Mouse (Mus musculus) gastrocnemius, postnatal 4 days (tissue): ENCODE results near the gene Odf4. TPM values are rescaled to one million over a fixed set of nuclear protein-coding genes. Genes with fewer than 3 reads are reported as not detected.
"Not testable (repeated sequence)": the region's sequence is repeated elsewhere in the genome, so short reads cannot be mapped to it uniquely, and the experiment has no call there.

Source experiments
- DNase-seq, 2 experiments: peaks; one replicate each; pipeline ENCODE4 v3.0.0; 2021 to 2022; ENCODE audit warnings: low spot score in 2 of 2, mixed read lengths in 2 of 2
- long read RNA-seq, 2 experiments: library from polyadenylated mRNA; stranded (forward); transcript quantifications; one replicate each; pipeline ENCODE4 v2.0.0; 2021
- total RNA-seq, 2 experiments: library from RNA; stranded (reverse); gene quantifications; 2 replicates each; pipeline ENCODE4 v1.2.3; 2021

The Odf4 gene
- not detected for total RNA-seq
- long read RNA-seq, experiment 1, result 0 reads
- long read RNA-seq, experiment 2, result 0 reads

DNA sequence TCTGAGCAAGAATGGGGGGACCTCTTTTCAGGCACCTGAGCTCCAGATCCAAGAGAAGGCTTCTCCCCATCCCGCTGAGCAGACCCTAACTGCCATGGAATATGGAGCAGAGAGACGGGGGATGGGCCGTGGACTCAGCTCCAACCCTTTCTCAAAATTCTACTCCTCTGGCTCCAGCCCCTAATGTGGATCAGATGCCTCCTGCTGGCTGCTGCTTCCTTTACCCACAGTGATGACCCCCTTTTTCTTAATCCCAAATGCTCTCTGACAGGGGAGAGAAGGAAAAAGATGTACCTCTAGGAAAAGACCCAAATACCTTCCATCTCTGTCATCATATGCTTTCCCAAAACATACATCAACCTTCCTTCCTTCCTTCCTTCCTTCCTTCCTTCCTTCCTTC lies at the start of gene Odf4:
TSS of gene Odf4 (minus strand) at position 101 of the 400 bp plus-strand sequence.
- no peak for DNase-seq

DNA sequence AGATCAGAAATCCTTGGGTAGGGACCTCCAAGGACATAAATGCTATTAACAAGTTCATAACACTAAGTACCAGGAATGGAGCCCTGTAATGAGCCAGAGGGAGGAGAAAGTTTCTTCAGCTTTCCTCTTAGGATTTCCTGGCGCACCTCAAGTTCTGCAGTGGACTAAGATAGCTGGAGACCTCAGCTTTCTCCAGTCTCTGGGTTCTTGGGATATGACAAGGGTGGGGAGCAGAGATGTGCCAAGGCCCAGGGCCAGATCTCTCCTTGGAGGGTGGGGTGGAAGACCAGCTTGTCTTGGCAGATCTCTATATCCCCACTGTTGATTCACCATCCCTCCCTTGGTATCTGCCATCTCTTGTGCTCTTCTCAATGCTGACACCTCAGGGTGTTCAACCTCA lies 48.7 kb upstream of the Odf4 start:
- no peak for DNase-seq

DNA sequence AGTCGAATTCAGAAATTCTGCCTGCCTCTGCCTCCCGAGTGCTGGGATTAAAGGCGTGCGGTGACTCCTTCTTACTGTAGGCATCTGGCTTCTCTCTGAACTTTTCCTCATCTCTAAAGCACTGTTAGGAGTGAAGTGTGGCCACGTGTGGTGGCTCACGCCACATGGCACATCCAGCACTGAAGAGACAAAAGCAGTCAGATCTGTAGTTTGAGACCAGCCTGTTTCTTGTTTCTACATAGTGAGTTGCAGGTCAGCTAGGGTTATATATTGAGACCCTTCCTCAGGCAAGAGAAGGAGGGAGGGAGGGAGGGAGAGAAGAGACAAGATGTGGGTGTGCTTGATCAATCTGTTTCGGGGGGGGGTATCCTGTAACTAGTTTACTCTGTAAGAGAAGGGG lies 48.2 kb upstream of the Odf4 start, which contains the start of gene Rangrf:
TSS of gene Rangrf (minus strand) at position 101 of the 400 bp plus-strand sequence.
- DNase-seq, result no peak

GRCm38 (mm10) chr11:68974059-68974450 lies 47.2 kb upstream of the Odf4 start:
- DNase-seq, result no peak

DNA sequence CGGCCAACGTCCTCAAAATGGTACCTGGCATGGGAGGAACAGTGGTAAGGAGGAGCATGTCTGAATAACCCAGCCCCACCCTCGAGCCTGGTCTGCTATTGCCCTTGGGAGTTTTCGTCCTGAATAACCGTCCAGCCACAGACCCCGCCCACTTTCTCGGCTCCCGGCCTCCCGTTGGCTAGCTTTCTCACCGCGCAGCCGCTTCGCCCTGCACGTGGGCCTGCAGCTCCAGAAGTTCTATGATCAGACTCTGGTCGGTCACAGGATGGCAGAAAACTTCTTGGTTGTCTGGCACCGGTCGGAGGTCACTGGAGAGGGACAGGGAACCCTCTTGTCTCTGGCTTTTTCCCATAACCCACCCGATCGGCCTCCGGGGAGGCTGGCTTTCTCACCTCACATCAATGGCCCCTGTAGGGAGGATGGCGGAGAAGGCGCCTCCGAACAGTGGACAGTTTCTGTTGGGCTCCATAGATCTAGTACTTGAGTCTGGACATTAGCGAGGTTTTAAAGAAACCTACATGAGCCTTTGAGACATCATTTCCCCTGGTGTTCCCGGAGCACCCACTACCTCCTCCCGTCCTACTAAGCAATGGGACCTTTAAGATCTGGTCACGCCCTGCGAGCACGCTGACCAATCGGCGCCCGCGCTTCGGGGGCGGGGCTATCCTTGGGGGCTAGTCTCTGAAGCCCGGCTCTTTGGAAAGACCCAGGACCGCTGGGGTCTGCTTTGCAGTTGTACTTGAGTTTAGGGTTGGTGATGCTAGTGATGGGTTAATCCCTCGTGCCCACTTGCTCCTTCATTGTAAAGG lies 46.6 kb upstream of the Odf4 start:
- DNase-seq, result peak; percentile 66 to 86

DNA sequence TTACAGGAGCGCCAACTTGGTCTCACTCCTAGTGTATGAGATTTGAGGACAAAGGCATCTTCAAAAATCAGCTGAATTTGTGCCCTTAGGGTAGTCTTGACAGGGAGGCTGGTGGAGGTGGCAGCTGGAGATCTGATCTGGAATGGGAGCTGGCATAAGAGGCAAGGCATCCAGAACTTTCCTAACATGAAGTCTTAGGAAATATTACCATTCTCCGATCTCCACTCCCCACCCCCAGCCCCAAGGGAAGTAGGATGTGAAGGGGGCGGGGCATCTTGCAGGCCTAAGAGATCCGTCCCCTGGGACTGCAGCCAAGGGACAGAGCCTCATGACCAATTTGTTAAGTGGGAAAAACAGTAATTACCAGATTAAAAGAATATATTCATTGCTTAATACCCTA lies 43.4 kb upstream of the Odf4 start:
- DNase-seq, result no peak

GRCm38 (mm10) chr11:68968752-68969151 lies 41.9 kb upstream of the Odf4 start:
- DNase-seq, result no peak

- DNase-seq, result peak; percentile 77 to 89
Observed at GRCm38 (mm10) chr11:68967337-68968282, 40.7 kb upstream of the Odf4 start, which contains the start of gene Slc25a35. Slc25a35 (plus strand) TSS chr11:68968131.

- DNase-seq, result no peak
Observed at GRCm38 (mm10) chr11:68966554-68966953, 39.7 kb upstream of the Odf4 start.

- DNase-seq, result no peak
Observed at GRCm38 (mm10) chr11:68965845-68966244, 39.0 kb upstream of the Odf4 start.

DNA sequence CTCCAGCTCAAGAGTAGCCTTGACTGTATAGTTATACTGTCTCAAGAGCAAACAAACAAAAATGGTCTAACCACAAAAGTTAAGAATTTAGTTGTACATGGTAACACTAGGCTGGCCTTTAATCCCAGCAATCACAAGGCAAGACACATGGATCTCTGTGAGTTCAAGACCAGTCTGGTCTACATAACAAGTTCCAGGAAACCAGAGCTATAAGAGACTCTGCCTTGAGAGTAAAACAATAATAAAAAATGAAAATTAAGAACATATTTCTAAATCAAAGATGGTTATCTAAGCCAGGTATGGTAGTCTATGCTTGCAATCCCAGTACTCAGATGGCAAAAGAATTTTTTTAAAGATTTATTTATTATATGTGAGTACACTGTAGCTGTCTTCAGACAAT lies 38.2 kb upstream of the Odf4 start:
- DNase-seq, result no peak

GRCm38 (mm10) chr11:68963405-68963804 lies 36.5 kb upstream of the Odf4 start:
- DNase-seq, result no peak

GRCm38 (mm10) chr11:68962159-68962558 lies 35.3 kb upstream of the Odf4 start:
- not testable (repeated sequence) for DNase-seq

DNA sequence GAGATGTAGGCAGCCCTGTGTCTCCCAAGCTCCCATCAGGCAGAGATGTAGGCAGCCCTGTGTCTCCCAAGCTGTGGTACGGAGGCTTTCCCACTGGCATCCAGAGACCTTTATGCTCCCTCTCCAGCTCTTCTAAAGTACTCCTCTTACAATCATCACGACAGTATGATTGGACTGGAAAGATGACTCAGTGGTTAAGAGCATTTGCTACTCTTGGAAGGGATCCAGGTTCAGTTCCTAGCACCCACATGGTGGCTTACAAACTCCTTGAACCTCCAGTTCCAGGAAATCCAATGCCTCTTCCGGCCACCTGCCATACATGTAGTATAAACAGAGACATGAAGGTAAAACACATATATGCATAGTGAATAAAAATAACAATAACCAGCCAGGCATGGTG lies 34.7 kb upstream of the Odf4 start:
- DNase-seq, result no peak

DNA sequence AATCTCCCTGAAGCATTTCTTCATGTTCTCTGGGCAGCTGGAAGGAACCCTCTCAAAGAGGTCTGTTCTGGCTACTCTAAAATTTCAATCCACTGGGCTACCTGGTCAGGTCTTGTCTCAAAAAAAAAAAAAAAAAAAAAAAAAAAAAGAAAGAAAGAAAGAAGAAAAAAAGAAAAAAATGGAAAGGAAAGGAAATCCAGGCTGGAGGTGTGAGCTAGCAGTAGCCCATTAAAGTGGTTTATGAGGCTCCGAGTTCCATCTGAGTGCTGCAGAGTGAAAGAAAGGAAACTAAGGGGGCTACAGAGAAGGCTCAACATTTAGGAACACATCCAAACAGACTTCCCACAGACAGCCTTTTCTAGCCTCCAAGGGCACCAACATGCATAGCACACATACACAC lies 31.1 kb upstream of the Odf4 start:
- no peak for DNase-seq

- no peak for DNase-seq
Observed at GRCm38 (mm10) chr11:68957308-68957707, 30.4 kb upstream of the Odf4 start, which contains the start of gene Arhgef15. Arhgef15 (minus strand) TSS chr11:68957480.

DNA sequence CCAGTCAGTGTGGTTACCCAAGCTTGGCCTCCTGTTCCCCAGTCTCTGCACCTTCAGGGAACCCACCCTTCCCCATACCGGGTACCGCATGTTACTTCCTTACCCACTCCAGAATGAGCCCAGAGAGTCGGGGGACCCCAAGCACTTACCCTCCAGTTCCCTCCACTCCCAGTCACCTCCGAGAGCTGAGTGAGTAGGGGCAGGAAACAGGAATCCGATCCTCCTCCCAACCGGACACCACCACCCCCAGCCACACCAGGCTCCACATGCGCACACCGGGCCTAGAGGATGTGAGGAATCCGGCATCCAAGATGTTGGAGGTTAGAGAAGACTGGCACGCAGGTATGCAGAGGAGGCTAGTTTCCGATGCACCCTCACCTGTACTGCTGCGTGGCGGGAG lies 29.8 kb upstream of the Odf4 start:
- no peak for DNase-seq

GRCm38 (mm10) chr11:68956107-68956506 lies 29.2 kb upstream of the Odf4 start:
- DNase-seq, result no peak

GRCm38 (mm10) chr11:68955473-68955872 lies 28.6 kb upstream of the Odf4 start:
- DNase-seq, result no peak

DNA sequence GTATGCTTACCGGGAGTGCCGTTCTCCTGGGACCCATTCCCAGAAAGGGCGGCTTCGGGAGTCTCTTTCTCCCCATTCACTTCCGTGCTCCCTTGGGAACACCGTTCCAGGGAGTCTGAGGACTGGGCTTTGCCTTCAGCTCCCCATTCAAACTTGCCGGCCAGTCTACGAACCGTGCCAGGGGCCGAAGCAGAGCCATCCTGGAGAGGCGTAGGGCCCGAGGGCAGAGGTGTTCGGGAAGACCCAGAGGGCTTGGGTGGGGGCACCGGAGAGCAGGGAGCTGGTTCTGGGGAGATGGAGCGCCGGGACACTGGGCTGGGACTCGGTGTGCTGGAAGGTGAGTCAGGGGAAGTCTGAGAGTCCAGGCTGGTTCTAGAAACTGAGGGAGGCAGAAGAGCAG lies 27.5 kb upstream of the Odf4 start:
- no peak for DNase-seq

GRCm38 (mm10) chr11:68953903-68954302 lies 27.0 kb upstream of the Odf4 start:
- DNase-seq, result no peak

GRCm38 (mm10) chr11:68947542-68947993 lies 20.7 kb upstream of the Odf4 start:
- DNase-seq, result no peak
